Mouse (Mus musculus) hindlimb bud, embryonic 11.5 days (tissue): ENCODE results near the gene Gh.

ENCODE experiments used
- DNase-seq: peaks from one replicate; pipeline ENCODE4 v3.0.0-alpha.2; 2012; ENCODE audit warnings: low read depth, low spot score; ENCODE audit errors: extremely low spot score

Gh gene

DNA sequence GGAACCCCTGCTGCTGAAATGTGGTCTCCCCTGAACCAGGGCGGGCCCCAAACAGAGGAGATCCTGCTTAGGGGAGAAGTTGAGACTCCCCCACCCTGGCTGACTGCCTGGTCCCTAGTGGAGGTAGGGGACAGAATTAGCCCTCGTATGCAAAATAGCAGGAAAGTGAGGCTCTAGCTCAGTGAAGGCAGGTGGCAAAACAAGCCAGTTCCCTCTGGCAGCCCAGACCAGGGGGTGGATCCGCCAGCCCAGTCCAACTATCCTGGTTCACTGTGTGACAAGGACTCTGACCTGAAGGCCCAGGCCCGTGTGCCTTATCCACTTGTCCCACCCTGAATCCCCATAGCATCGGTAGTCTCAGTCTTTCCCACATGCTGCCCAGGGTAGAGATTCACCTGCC lies 8.5 kb upstream of the Gh start:
- no peak for DNase-seq

DNA sequence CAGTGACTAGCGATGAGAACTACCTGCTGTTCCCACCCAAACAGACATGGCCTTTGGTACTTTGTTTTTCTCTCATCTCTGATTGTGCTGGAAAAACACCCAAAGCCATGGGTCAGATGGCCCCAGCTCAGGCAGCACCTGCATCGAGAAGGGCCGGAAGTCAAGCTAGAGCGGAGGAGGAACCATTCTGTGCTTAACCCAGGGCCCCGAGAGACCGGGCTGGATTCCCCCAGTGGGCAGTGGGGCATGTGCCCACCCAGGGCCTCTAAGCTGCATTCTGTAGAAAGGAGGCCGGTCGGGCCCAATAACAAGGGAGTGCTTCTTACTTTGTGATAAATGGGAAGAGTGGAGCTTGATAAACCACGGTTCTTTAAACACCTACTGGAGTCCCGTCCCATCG lies 6.5 kb upstream of the Gh start:
- DNase-seq: no peak

DNA sequence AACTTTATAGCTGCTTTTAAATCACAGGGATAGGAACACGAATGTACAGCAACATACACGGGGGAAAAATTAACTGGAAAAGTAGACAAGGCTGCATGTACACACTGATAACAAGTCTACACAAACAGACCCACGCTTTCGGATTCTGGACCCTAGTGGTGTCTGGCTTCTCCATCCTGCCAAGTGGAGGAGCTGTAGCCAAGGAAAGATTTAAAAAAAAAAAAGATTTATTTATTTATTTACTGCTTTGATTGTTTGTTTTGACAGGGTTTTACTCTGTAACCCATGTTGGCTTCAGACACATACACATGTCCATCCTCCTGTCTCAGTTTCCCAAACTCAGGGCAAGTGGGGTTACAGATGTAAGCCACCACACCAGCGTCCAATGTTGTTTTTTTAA lies 5.8 kb upstream of the Gh start:
- no peak for DNase-seq

DNA sequence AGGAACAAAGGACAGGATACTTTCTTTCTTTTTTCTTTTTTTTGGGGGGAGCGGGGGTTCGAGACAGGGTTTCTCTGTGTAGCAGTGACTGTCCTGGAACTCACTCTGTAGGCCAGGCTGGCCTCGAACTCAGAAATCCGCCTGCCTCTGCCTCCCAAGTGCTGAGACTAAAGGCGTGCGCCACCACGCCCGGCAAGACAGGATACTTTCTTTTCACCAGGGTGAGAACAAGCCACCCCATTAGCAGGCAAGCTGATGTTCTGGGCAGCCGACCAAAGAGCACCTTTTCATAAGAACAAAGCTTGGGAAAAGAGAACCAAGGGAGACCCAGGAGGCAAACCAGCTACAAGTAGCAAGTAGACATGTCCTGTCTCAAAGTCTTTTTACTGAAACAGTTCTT lies 5.1 kb upstream of the Gh start:
- DNase-seq: no peak

DNA sequence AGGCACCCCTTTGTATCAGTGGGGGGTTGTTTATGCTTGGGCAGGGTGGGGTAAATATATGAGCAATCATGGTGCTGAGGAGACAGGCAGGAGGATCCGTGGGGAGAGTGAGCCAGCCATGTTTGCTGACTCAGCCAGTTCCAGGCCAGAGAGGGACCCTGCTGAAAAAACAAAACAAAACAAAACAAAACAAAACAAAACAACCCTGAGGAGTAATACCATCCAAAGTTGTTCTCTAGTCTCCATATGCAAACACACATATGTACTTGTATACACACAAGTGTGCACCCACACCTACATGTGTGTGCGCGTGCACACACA lies 4.4 kb upstream of the Gh start:
- DNase-seq: no peak

DNA sequence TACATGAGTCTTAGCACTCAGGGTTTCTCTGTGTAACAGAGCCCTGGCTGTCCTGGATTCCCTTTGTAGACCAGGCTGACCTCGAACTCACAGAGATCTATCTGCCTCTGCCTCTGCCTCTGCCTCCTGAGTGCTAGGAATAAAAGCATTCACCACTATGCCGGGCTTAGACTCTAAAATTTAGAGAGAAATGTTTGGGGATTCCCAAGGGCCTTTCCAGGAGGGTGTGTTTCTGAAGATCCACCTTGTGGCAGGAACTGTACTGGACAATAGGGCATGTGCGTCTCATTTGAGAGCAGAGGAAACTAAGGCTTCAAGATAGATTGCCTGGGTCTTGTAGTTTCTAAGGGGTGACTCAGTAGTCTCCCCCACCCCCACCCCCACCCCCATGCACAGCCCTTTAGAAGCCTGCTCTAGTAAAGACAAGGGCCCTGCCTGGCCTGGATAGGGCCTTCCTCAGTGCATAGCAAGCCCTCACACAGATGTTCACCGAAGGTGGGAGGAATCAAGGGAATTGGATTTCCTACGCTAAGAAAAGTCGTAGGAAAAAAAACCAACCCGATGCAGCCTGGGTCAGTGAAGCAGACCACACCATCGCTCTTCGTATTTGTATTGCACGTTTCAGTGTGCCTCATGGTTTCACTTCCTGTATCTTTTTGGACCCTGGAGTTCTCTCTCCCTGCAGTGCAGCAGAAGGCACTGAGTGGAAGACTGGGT lies 3.8 kb upstream of the Gh start:
- no peak for DNase-seq

DNA sequence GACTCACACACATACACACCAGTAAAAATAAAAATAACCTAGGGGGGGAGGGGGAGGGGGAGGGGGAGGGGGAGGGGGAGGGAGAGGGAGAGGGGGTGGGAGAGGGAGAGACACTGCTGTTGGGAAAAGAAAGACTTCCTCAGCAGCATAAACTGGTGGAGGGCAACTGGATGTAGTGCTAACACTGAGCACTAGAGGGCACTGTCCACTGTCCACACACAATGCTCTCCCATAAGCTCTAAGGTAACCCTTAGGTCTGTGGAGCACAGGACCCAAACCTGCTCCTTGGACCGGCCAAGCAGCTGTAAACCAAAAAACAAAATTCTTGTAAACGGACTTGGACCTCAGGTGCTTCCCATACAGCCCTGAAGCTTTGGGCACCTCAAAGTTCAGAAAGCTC lies 969 bp upstream of the Gh start:
- peak; percentile 49 for DNase-seq

DNA sequence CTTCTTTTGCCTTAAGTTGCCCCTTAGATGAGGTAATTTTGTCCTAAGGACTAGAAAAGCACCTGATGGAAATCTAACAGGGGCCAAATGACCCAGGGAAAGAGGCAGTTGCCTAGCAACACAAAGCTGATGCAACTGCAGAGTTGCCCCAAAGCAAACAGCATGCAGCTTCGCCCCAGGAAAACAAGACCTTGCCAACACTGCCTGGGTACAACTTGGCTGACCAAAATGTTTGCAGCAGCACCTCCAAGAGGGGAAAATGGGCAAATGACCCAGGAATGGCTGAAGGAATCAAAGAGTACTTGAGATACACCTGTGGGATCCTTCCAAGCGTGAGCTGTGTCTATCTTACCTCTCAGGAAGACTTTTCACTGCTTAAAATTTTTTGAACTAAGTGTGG lies 9.8 kb downstream of the Gh start:
- no peak for DNase-seq

DNA sequence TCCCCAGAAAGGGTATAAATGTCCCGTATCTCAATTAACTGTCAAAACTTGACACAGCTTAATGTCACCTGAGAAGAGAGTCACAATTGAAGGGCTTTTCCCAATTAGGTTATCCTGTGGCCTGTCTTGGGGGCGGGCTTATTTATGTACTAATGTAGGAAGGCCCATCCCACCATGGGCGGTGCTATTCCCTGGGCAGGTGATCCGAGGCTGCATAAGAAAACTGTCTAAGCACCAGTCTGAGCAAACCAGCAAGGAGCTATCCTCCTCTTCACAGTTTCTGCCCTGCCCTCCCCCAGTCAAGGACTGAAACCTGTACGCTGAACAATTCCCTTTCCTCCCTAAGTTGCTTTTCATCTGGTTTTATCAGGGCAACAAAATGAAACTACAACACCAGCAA lies 11.3 kb downstream of the Gh start:
- DNase-seq: no peak

DNA sequence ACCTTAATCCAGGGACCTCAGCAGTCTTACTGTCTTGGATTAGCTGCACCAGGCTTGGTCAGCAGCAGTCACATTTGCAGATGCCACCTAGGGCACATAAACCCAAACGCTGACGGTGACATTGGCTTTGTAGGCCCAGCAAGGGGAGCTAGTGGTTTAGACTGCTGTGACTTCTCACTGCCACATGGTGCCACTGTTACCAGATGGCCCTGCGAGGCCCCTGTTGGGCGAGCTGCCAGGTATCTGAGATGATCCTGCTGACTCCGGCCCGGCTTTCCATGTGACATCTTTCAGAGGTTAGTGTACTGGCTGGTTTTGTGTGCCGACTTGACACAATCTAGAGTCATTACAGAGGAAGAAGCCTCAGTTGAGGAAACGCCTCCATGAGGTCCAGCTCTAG lies 12.3 kb downstream of the Gh start:
- DNase-seq: no peak

DNA sequence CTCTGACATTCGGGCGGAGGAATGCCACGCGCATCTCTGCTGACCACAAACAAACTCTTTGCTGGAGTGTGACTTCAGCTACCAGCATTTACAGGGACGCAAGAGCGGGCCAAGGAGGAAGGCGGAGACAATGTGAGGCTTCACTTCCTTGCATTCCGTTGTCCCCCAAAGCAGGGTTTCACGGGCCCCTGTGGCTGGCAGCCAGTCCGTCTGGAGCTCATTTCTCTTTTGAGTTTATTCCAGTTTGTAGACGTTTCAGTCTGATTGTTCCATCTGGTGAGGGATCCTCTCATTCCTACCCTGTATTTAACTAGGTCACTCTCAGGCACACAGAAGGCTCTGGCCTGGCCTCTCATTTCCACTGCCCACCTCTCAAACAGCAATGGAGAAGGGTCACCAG lies 14.7 kb downstream of the Gh start:
- DNase-seq: no peak

DNA sequence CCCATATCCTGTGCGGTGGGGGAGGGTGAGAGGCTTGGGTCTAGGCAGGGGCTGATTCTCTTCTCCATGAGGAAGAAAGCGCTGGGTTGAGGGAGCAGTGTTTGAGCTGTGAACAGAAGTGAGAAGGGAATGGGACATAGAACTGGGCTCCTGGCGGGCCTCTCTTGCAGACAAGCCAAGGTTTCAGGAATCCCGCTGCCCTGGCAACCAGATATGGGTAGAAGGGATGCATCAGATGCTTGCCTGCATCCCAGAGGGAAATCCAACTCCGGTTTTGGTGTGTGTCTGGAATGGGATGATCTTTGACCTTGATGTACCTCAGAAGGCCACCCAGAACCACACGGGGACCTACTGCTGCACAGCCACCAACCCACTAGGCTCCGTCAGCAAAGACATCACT lies 15.5 kb downstream of the Gh start:
- no peak for DNase-seq

DNA sequence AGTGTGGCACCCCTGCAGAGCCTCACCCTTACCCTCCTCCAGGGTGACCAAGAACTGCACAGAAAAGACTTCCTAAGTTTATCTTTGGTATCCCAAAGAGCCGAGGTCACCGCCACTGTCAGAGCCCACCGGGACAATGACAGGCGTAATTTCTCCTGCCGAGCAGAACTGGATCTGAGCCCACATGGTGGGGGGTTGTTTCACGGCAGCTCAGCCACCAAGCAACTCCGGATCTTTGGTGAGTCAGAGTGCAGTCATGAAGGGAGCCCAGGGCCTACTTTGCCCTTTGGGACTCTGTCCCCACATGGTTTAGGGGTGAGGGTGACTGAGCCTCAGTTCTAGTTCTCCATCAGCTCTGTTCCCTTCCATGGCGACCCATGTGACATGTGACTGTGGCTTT lies 17.5 kb downstream of the Gh start:
- no peak for DNase-seq

DNA sequence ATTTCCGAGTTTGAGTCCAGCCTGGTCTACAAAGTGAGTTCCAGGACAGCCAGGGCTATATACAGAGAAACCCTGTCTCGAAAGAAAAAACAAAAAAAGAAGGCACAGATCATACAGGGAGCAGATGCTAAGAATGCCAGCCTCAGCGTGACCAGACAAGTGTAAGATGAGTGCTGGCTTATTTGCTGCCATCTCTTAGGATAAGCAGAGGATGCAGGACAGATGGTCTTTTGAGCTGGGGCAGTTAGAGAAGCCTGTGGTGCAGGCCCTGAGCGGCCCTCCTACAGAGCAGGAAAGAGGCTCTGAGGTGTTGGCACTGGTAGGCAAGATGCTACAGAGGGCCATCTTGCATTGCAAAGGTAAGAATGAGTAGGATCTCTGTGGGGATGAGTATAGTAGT lies 18.3 kb downstream of the Gh start:
- DNase-seq: no peak

DNA sequence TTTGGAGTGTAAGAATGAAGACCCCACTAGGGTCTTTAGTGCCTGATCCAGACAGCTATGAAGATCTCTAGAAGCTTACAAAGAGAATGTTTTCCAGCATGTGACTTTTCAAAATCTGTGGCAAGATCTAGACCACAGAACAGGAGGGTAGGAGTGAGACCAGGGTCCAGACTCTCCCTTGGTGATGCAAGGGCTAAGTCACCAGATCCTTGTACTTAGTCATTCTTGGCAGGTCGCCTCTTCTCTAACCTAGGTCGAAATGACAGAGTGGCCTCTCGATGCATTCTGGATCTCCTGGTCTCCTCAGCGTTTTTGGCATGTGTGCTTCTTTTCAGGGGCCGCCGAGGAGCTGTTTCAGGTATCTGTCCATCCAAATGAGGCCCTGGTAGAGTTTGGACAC lies 19.2 kb downstream of the Gh start:
- no peak for DNase-seq

DNA sequence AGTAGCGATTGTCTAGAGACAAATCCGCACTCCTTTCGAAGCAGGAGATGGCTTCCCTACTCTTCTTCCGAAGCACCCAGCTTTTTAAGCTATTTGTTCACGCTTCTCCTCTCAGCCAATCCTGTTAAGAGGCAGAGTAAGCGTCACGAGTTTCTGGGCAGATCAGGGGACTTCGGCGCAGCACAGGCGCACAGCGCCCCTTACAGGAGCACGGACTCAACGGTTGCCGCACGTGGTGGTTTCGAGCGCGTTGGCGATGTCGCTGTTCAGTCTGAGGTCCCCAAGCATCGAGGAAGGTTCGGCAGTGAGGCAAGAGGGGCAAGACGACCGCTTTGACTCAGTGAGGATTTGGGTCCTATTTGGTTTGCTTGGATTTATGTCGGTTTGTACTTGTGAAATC lies 25.2 kb downstream of the Gh start, which contains the start of gene Tcam1:
Gene Tcam1 (plus strand): TSS at position 219 of the 400 bp plus-strand sequence.
- peak; percentile 93 for DNase-seq

DNA sequence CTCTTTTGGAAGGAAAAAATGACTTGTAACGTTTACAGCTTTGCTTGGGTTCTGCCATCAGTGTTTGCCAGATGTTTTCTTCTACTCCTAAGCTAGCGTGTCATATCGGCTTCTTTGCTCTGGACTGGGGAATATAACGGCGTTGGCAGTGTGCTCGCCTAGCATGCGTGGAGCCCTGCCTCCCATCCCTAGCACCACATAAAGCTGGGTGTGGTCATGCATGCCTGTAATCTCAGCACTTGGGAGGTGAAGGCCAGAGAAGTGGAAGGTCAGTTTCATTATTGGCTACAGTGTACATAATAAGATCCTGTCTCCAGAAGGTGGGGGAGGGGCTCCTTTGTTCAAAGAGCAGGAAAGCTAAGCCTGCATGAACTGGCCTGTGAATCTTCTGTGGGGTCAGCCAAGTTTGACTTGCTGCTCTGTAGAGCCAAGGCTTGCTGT lies 26.7 kb downstream of the Gh start:
- DNase-seq: no peak

DNA sequence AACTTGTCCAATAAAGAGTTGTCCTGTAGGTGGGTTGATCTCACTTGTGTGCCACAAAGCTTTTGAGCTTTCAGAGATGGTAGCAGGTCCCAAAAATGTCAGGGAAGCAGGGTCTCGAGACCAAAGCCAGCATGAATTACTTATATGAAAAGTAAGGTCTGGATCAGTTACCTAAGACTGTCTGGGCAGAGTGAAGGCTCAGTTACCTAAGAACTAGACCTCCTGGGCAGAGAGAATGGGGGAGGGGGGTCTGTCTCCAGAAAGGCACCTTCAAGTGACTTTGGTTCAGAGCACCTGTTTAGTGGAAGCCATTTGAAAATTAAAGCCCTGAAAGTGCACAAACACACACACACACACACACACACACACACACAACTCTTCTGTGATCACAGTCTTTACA lies 27.3 kb downstream of the Gh start:
- DNase-seq: no peak

DNA sequence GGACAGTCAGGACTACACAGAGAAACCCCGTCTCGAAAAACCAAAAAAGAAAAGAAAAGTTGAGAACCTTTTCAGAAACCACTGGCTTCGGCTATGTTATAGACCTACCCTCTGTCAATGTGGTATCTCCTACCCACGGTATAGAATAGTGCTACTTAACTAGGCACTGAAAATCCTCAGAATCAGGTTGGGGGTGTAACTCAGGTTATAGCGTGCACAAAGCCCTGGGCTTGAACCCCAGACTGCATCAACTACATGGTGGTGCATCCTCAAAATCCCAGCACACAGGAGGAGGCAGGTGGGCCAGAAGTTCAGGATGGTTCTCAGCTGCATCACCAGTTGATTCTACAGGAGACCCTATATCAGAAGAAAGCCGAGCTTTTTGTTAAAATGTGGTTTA lies 27.9 kb downstream of the Gh start:
- no peak for DNase-seq

DNA sequence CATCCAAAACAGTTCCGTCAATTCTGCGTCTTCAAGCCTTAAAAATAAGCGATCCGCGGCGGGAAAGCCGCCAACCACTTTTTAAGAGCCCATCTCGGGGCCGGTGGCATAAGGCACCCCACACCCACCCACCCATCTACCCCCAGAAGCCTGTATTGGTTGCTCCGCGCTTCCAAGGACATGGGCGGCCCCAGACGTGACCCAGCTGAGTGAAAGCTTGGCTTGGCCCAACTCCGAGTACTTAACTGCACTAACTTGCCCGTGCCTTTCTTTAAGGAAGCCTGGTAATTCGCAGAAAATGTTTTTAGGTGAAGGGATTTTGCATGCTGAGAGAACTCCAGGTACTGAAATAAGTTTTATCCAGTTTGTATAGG lies 28.4 kb downstream of the Gh start:
- DNase-seq: no peak

DNA sequence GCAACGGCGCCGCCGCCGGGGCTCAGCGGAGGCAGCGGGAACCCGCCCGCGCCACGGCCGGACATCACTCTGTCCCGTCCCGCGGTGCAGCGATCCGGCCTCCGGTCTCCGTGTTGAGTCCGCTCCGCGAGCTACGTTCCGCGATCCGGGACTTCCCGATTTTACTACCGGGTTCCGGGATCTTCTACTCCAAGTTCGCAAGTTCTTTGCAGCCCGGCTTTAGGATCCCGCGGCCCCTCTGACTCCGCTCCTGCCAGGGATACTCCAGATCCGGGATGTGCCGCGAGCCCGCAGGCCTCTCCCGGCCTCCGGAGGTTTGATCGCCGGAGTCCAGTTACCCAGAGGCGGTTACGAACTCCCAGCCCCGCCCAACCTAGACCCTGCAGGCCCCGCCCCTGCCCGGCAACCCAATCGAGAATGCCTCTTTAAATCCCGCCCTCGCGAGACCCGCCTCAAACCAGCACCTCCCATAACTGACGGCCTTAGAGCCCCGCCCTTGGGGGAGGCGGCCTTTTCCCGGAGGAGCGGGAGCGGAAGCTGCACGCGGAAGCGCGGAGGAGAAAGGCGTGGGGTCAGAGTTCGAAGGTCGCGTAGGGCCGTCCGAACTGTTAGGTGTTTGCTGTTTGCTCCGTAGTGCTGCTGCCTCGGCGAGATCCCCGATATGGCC lies 28.9 kb downstream of the Gh start, which contains the start of gene Smarcd2:
Gene Smarcd2 (minus strand): TSS at position 329 of the 667 bp plus-strand sequence.
- peak; percentile 89 for DNase-seq

DNA sequence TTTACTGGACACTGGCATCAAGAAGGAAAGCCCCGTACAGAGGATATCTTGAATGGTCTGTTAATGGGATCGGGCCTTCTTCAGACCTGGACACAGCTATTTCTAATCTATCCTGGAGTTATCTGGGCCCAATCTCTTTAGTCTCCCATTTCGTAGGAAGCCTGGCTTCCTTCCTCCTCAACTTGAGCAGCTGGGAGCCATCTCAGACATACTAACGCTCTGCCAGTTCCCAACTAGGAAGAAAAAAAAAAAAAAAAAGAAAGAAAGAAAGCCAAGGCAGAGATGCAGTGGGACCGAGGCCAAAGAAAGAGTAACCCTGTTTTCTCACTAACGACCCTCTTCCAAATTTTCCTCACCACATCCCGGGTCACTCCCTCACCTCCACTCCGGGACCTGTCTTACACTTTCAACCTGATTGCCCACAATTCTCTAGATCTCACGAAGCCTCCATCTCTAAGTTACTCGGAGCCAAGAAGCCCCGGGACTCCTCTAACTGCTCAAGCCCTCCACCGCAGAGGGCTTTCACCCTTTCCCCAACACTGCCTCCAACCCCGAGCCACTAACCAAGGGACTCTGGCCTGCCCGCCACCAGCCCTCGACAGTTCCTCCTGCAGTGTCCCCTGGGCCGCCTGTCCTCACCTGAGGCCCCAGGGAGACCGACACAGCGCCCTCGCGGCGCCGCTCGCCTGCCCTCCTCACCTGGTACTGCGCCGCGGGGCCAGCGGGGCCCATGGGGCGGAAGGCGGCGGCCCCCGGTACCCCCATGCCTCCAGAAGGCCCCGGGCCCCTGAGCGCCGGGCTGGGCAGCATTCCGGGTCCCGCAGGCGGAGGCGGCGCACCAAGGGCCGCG lies 29.6 kb downstream of the Gh start:
- DNase-seq: no peak
